Mouse (Mus musculus): ENCODE measurements around the gene 2010111I01Rik. TPM values are rescaled to one million over a fixed set of nuclear protein-coding genes. Genes with fewer than 3 reads are reported as not detected.

2010111I01Rik gene
- total and polyA plus RNA-seq, 3 experiments, result 13.3 to 19.8 (median 14.4) TPM

DNA sequence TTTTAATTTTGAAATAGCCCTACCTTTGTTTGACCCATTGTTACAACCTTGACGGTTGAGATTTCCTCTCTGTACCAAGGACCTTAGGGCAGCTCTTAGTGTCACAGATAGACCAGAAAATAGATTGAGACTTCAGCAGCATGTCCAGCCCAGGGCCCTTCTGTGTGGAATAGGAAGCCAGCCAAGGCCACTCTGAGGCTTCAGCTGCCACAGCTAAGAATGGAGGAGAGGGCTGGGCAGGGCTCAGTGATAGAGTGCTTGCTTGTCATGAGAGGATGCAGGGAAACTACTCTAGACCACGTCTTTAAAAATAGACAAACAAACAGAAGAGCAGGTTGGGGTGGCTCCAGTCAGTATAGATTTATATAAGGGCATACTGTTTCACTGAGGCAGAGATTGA, 234.9 kb downstream of the 2010111I01Rik start:
- no peak overlapping the region for H3K9ac ChIP-seq (ENCODE audit: insufficient read depth, low read depth)
- H3K27ac ChIP-seq (ENCODE audit: insufficient read depth, low read depth), result no peak overlapping the region
- dilution Hi-C loops (cut with MboI; ENCODE audit: extremely low pct_ligation_motif_present, extremely low pct_unique_long_range_greater_than_20kb, low sequenced_read_pairs), result no loop called here
- in situ Hi-C loops (cut with MboI; ENCODE audit: low pct_ligation_motif_present, low pct_unique_long_range_greater_than_20kb, low sequenced_read_pairs), result no loop called here
- peaks cover 0 to 3% of the 10 kb centered on the region in 2 experiments; a peak in 1 of 4 replicates for H3K4me1 ChIP-seq (ENCODE audit: control insufficient read depth in 1 of 2, insufficient read depth in 2 of 2)
- H3K27me3 ChIP-seq (replicated peaks), result no peaks in the 10 kb centered on the region
- no peak overlapping the region for H3K4me3 ChIP-seq (replicated peaks in 1 of 3; ENCODE audit: low read depth in 2 of 3, low read length in 2 of 3, poor library complexity in 1 of 3)
- TF ChIP-seq SIN3A (IDR thresholded peaks at IDR 0.05; ENCODE audit: low read length), result no peak
- TF ChIP-seq MAZ (IDR thresholded peaks at IDR 0.05; ENCODE audit: low read depth, low read length), result no peak
- TF ChIP-seq E2F4 (IDR thresholded peaks at IDR 0.05; ENCODE audit: insufficient replicate concordance, low read depth, low read length), result no peak
- H3K36me3 ChIP-seq (replicated peaks in 1 of 2; ENCODE audit: control insufficient read depth in 1 of 2, insufficient read depth in 1 of 2, low read length in 1 of 2), result no peaks in the 10 kb centered on the region
- no peak overlapping the region for H3K4me2 ChIP-seq (ENCODE audit: insufficient read depth, low read depth, poor library complexity, severe bottlenecking)
- DNase-seq (ENCODE audit: extremely low read depth), result no peak
- H3K9me3 ChIP-seq (replicated peaks; ENCODE audit: low read length), result no peaks in the 10 kb centered on the region
- H3K79me2 ChIP-seq (replicated peaks; ENCODE audit: control insufficient read depth, extremely low read depth, insufficient read depth, poor library complexity, severe bottlenecking), result no peaks in the 10 kb centered on the region

DNA sequence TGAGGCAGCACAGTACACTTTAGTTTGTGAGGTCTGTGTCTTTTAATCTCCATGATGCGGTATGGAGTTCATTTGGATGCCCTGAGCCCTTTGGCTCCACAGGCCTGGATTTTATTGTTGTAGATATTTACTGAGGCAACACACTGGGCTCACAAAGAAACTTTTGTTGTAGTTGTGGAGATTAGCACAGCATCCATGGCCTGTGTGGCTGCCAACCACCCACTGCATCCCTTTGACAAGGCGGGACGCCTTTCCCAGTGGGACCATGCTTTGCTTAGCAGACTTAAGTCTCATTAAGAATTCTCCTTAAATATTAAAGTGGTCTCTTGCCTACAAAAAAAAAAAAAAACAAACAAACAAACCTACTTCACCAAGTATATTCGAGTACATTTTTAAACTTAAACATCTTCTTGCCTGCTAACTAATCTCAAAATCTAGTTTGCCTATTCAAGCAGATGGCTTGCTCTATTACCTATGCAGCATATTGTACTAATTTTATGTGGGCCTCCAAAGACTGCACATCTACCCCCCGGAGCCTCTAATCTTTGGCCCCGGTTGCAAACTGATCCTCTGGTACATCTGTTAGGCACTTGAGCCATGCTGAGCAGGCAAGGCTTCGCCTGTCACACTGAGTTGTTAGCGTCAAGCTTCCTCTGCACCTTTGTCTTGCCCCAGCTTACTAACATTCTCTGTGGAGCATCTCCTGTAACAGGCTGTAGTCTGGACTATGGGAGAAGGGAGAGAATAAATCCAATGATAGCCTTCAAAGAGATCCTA, 239.0 kb downstream of the 2010111I01Rik start:
- no peaks in the 10 kb centered on the region for H3K9me3 ChIP-seq (replicated peaks; ENCODE audit: low read length)
- H3K27ac ChIP-seq (ENCODE audit: insufficient read depth, low read depth), result no peak overlapping the region
- no peak for DNase-seq (ENCODE audit: extremely low read depth)
- H3K4me3 ChIP-seq (replicated peaks in 1 of 3; ENCODE audit: low read depth in 2 of 3, low read length in 2 of 3, poor library complexity in 1 of 3), result no peak overlapping the region
- H3K27me3 ChIP-seq (replicated peaks), result no peaks in the 10 kb centered on the region
- dilution Hi-C loops (cut with MboI; ENCODE audit: extremely low pct_ligation_motif_present, extremely low pct_unique_long_range_greater_than_20kb, low sequenced_read_pairs) (no loop called here), in situ Hi-C loops (cut with MboI; ENCODE audit: low pct_ligation_motif_present, low pct_unique_long_range_greater_than_20kb, low sequenced_read_pairs) (no loop called here)
- H3K4me2 ChIP-seq (ENCODE audit: insufficient read depth, low read depth, poor library complexity, severe bottlenecking), result no peak overlapping the region
- H3K36me3 ChIP-seq (replicated peaks in 1 of 2; ENCODE audit: control insufficient read depth in 1 of 2, insufficient read depth in 1 of 2, low read length in 1 of 2), result peaks cover 0 to 2% of the 10 kb centered on the region in 2 experiments
- H3K79me2 ChIP-seq (replicated peaks; ENCODE audit: control insufficient read depth, extremely low read depth, insufficient read depth, poor library complexity, severe bottlenecking), result no peaks in the 10 kb centered on the region
- TF ChIP-seq RAD21 (IDR thresholded peaks at IDR 0.05; ENCODE audit: low read depth, low read length), result no peak
- no peak for TF ChIP-seq ETS1 (conservative IDR thresholded peaks at IDR 0.05; ENCODE audit: low read depth, low read length)
- TF ChIP-seq JUN (IDR thresholded peaks at IDR 0.05; ENCODE audit: insufficient read depth, low read depth, low read length), result no peak
- TF ChIP-seq NELFE (IDR thresholded peaks at IDR 0.05; ENCODE audit: low read depth, low read length), result no peak
- TF ChIP-seq BHLHE40 (IDR thresholded peaks at IDR 0.05; ENCODE audit: low read depth, low read length), result no peak
- no peak for TF ChIP-seq EP300 (IDR thresholded peaks at IDR 0.05; ENCODE audit: low read length)
- no peak for TF ChIP-seq CHD2 (IDR thresholded peaks at IDR 0.05; ENCODE audit: low read length)
- H3K9ac ChIP-seq (ENCODE audit: insufficient read depth, low read depth), result no peak overlapping the region
- no peaks in the 10 kb centered on the region; a peak in 1 of 4 replicates for H3K4me1 ChIP-seq (ENCODE audit: control insufficient read depth in 1 of 2, insufficient read depth in 2 of 2)

DNA sequence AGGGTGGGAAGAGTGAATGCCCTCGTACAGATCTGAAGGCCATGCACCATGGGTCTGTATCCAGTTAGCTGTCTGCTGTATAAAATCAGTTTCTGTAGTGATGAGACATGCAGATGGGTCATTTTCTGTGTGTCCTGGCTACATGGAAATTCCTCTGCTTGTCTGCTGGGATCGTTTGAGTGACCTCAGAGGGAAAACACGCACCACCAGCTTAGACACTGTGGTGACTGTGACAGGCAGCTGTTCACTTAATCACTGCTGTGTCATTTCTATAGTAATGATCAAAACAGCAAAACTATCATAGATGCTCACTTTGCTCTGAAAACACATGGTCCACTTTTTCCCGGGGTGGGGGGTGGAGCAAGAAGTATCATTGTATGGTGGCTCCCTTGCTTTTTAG, 241.1 kb downstream of the 2010111I01Rik start:
- TF ChIP-seq MAFK (IDR thresholded peaks at IDR 0.05; ENCODE audit: insufficient replicate concordance, low read length) (no peak), SIN3A (IDR thresholded peaks at IDR 0.05; ENCODE audit: low read length) (no peak), CTCF (conservative IDR thresholded peaks at IDR 0.05 in 1 of 2, IDR thresholded peaks at IDR 0.05 in 1 of 2; ENCODE audit: low read depth in 2 of 2, low read length in 2 of 2) (no peak), CHD2 (IDR thresholded peaks at IDR 0.05; ENCODE audit: low read length) (no peak), JUN (IDR thresholded peaks at IDR 0.05; ENCODE audit: insufficient read depth, low read depth, low read length) (no peak), JUND (conservative IDR thresholded peaks at IDR 0.05; ENCODE audit: low read depth, low read length) (no peak), MYC (IDR thresholded peaks at IDR 0.05; ENCODE audit: low read depth, low read length) (no peak), CHD1 (IDR thresholded peaks at IDR 0.05; ENCODE audit: low read depth, low read length) (no peak), ZMIZ1 (IDR thresholded peaks at IDR 0.05; ENCODE audit: low read depth, low read length) (no peak), E2F4 (IDR thresholded peaks at IDR 0.05; ENCODE audit: insufficient replicate concordance, low read depth, low read length) (no peak), MAZ (IDR thresholded peaks at IDR 0.05; ENCODE audit: low read depth, low read length) (no peak), KAT2A (IDR thresholded peaks at IDR 0.05; ENCODE audit: insufficient replicate concordance, low read length) (no peak)
- no peaks in the 10 kb centered on the region for H3K27me3 ChIP-seq (replicated peaks)
- H3K4me2 ChIP-seq (ENCODE audit: insufficient read depth, low read depth, poor library complexity, severe bottlenecking), result no peak overlapping the region
- no peak overlapping the region for H3K9ac ChIP-seq (ENCODE audit: insufficient read depth, low read depth)
- H3K9me3 ChIP-seq (replicated peaks; ENCODE audit: low read length), result no peaks in the 10 kb centered on the region
- in situ Hi-C loops (cut with MboI; ENCODE audit: low pct_ligation_motif_present, low pct_unique_long_range_greater_than_20kb, low sequenced_read_pairs), result no loop called here
- H3K79me2 ChIP-seq (replicated peaks; ENCODE audit: control insufficient read depth, extremely low read depth, insufficient read depth, poor library complexity, severe bottlenecking), result no peaks in the 10 kb centered on the region
- no peak for DNase-seq (ENCODE audit: extremely low read depth)
- H3K4me1 ChIP-seq (ENCODE audit: control insufficient read depth in 1 of 2, insufficient read depth in 2 of 2), result no peaks in the 10 kb centered on the region; a peak in 1 of 4 replicates
- H3K36me3 ChIP-seq (replicated peaks in 1 of 2; ENCODE audit: control insufficient read depth in 1 of 2, insufficient read depth in 1 of 2, low read length in 1 of 2), result peaks cover 0 to 2% of the 10 kb centered on the region in 2 experiments
- dilution Hi-C loops (cut with MboI; ENCODE audit: extremely low pct_ligation_motif_present, extremely low pct_unique_long_range_greater_than_20kb, low sequenced_read_pairs), result no loop called here
- H3K4me3 ChIP-seq (replicated peaks in 1 of 3; ENCODE audit: low read depth in 2 of 3, low read length in 2 of 3, poor library complexity in 1 of 3), result no peak overlapping the region
- no peak overlapping the region for H3K27ac ChIP-seq (ENCODE audit: insufficient read depth, low read depth)

Measured in CH12.LX (cell line).